Mouse (Mus musculus) induced T-regulatory cell, adult 2 months (primary cell): Measurements from ENCODE around the gene Camk1d.
"Not testable (repeated sequence)": the region's sequence is repeated elsewhere in the genome, so short reads cannot be mapped to it uniquely, and the experiment has no call there.

ENCODE experiments used
- DNase-seq: peaks from one replicate; pipeline ENCODE4 v3.0.0-alpha.2; 2012; ENCODE audit warnings: low read depth

The Camk1d gene

DNA sequence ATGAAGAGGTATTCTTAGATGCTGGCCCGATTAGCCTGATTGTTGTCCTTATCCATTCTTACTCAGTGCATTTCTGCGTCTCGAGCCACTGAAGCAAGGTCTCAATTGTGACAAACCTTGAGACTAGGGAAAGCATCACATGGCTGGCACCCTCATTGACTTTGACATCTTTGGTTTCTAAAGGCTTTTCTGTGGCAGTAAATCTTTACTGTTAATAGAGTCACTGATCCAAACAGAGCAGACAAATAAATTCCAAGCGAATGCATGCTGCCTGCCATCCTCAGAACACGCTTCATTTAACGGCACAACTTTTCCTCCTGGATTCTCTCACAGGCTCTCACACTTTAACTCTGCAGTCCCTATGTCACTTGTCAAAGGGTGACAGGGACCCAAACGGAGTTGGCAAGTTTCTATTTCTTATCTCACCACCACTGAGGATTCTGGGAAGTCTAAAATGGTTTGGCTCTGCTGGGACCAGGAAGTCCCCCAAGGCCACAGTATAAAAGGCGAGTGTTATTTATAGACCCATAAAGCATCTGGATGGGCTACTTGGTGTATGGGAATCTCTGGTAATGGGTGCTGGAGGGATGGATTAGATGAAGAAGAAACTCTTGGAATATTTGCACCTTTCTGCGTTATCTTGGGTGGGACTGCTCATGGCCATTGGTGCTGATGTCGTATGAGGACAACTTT, 141.9 kb downstream of the Camk1d start:
- no peak for DNase-seq

DNA sequence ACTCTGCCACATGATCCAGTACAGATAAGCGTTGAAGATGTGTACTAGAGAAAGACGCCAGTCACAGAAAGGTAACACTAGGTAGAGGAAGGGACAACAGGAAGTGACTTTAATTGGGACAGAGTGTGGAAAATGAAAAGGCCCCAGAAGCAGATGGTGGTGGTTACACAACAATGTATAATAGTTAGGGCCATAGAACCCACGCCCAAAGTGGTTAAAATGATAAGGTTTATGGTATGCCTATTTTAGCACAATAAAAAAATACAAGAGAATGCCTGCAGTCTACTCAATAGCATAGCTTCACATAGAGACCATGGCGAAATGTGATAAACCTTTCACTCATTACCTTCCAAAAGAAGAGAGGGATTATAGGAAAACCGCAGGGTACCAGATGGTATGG, 147.7 kb downstream of the Camk1d start:
- no peak for DNase-seq

DNA sequence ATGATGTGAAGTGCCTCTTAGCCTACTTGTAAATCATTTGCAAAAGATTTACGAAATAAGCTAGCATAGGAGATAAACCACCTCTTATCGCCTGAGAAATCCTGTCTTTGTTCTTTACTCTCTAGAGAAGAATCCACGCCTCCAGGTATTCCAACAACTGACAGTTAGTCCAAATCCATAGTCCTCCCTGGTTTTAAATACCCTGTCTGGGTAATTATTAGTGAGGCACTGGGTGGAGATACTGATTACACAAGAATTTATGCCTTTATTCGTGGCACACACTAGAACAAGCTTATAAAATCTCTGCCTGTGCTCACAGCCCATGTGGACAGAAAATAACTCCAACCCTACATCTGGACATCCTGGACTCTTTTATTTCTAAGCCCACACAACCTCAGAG, 150.6 kb downstream of the Camk1d start:
- DNase-seq: no peak

DNA sequence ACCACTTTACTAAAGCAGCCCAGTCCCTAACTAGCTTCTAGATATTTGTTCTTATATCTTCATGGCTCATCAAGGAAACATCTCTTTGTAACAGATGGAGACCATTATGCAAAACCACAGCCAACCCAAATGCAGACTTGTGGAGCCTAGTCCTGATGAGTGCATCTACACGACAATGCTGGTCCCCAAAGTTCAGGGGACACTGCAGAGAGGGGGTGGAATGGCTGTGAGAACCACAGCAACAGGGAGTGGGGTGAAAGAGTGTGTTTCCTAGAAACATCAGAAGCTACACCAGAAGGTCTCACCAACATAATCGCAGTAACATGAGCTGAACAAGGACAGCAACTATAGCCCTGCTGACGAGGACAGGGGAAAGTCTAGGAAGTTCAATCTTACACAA, 152.9 kb downstream of the Camk1d start:
- DNase-seq: no peak

DNA sequence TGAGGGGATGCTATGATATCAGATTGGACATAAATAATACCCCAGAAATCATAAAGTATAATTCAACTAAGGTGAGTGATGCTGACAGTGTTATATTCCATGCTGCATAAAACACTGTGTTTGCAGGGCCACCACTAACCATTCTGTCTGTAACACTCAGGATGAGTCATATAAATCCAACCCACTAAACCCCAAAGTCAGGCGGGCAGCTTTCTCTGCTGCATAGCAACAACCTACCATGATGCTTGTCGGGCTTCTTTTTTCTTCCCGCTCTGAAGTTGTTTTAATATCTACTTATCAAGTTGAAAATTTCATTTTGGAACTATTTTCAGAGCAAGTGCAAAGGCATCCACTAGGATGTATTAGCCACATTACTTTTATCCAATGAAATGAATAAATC, 161.1 kb downstream of the Camk1d start:
- DNase-seq: no peak

DNA sequence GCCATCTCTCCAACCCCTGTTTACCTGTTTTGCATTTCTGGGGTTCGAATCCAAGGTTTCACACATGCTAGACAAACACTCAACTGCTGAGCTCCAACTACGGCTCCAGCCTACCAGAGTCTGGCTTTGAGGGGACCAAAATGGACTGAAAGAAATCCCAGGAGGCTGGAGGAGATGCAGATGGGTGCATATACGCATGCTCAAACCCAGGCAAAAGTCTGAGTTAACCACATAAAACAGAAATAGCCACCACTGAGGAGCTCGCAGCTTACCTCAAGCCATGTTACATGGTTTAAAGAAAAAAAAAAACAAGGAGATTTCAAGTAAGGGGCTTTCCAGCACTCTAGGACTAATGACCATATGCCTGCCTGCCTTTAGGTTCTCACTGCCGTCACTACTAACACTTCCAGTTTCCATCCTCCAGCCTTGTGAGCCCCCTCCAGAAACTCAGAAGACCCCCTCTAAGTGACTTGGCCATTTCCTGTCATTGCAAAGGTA, 162.5 kb downstream of the Camk1d start:
- no peak for DNase-seq

DNA sequence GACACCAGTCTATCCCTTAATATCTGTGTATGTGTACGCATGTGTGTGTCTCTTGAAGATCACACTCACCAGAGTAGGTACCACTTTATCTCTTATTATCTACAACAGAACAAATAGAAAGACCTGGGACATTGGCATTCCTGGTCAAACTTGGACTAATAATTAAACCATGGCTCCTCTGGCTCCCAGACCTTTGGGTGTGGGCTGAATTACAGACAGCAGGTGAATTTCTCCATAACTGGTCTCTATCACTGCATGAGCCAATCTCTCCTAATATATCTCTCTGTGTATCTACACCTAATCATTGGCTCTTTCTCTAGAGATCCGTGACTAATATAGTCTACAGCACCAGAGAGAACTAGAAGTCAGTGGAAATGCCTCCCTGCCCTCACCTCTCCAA, 165.0 kb downstream of the Camk1d start:
- no peak for DNase-seq

DNA sequence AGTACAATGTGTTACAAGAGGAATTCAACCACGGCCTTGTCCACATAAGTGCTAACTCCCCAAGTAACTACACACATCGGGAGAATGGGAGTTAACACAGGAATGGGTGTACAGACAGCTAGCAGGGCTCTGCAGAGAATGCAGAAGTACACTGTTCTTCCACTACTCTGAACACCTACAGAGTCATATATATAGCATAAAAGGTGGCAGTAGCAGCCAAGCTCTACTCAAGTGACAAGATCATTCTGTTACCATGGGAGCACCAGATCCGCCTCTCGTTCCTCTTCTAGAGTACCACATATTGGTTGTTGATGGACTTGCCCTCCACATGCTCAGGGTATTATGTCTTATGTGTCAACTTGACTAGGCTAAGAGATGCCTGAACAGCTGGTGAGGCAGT, 165.4 kb downstream of the Camk1d start:
- no peak for DNase-seq

DNA sequence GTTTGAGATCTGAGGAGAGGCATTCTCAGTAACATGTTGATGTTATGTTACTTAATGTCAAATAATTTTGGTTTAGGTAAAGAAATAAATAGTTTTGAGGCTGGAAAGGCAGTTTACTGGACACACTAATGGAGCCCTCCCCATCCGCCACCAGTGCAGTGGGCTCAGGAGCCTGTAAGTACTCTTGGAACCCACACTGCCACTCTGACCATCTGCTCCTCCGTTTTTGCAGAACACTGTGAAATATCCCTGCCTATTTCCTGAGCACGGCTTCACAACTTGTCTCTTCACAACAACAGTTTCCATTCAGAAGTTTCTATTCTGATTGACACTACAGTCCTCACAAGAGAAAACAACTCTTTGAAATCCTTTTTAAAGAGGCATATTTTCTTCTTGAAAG, 173.4 kb downstream of the Camk1d start:
- DNase-seq: no peak

DNA sequence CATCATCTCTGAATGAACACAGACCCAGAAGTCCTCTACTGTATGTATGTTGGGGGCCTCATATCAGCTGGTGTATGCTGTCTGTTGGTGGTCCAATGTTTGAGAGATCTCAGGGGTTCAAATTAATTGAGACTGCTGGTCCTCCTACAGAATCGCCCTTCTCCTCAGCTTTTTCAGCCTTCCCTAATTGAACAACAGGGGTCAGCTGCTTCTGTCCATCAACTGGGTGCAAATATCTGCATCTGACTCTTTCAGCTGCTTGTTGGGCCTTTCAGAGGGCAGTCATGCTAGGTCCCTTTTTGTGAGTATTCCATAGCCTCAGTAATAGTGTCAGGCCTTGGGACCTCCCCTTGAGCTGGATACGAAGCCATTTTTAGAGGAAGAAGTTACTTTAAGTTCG, 174.4 kb downstream of the Camk1d start:
- DNase-seq: not testable (repeated sequence)

DNA sequence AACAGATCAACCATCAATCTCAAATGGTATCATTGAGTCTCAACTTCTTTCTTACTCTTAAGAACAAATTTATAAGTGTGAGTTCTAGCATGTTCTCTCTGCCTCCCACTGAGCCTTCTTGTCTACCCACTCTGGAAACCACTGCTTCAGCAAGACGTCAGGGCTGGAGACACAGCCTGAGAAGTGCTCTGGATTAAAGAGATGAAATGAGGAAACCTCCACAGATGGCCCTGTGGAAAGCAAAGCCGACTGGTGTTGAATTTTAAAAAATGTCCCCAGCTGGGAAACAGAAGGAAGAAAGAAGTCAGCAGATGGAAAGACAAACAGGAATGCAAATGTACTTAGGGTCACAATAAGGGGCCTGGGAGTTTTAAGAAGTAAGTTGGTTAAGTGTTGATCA, 180.4 kb downstream of the Camk1d start:
- no peak for DNase-seq

DNA sequence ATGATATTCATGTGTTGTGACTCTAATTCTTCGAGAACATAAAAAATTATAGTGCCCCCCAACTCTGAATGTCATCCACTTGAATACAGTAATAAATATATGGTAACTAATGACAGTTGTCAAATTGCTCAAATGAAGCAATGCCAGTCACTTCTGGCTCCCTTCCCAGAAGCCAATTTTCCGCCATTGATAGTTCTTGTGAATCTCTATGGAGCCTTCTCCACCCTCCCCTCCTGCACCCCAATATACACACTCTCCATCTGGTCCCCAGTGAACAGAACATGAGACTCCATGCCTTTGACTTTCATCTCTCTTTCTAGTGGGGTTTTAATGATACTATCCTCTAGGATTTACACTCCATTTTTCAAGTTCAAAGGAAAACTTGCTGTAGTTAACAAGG, 184.3 kb downstream of the Camk1d start:
- no peak for DNase-seq

DNA sequence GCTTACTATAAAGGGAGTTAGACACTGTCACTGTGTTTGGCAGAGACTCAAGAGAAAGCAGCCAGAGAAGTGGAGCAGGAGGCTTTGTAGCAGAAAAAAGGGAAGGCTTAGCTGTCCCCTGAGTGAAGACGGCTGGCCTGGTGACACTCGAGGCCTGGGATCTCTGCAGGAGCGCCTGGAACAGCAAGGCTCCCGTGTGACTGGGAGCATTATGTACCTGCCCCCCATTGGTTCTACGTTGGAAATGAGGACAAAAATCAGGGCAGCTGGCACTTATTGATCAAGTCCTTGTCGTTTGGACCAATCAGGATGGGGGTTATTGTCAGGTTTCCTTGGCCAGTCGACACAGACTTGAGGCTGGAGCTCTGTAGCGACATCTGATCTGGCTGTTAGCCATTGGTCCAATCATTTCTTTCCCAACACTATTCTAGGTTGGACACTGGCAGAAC, 195.1 kb downstream of the Camk1d start:
- DNase-seq: no peak

DNA sequence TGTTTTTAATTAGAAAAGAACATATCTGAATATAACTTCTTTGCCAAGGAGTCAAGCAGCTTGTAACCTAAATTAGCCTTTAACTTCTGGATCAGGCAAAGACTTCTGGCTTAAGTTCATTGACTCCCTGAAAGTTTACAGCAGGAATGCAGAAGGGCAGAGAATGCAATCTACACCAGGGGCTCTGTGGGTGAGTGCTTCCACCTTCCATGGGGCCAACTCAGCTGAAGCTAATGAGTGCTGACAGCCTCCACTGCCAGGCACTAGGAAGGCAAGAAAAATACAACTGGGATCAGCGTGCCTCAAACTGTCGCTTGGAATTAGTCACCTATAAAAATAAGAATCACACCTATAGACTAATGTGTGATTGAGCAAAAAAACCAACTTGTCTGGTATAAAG, 199.2 kb downstream of the Camk1d start:
- DNase-seq: no peak

DNA sequence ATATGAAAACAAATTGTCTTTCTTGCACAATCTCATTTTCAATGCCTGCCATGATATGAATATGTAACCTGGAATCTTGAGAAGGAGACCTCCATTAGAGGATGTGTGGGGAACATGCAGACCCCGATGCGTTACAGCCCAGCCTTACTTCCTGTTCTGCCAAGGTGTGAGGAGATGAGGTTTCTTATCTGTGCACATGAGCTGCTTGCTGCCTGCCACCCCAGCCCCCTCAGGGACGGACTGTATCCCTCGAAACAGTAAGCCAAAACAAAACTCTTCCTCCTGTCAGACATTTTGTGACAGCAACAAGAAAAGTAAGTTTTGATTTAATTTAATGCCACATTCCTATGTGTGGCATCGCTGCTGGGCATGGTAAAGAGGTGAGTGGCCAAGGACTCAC, 200.2 kb downstream of the Camk1d start:
- no peak for DNase-seq

DNA sequence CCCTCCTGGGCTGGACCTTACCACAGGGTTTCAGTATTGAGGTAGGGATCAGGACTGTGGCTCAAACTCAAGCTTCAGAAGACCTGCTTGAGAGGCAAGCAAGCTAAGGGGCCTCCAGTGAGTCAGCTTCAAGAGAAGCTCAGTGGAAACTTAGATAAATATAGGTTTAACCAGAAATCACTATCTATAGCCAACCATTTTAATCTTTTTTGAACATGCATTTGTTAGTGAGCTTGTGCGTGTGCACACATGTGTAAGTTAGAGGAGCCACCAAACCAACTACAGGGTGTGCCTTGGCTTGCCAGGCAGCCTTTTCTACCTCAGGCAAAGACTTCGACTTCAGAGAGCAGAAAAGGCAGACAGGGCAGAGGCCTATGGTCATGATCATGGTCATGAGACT, 200.7 kb downstream of the Camk1d start:
- DNase-seq: no peak

DNA sequence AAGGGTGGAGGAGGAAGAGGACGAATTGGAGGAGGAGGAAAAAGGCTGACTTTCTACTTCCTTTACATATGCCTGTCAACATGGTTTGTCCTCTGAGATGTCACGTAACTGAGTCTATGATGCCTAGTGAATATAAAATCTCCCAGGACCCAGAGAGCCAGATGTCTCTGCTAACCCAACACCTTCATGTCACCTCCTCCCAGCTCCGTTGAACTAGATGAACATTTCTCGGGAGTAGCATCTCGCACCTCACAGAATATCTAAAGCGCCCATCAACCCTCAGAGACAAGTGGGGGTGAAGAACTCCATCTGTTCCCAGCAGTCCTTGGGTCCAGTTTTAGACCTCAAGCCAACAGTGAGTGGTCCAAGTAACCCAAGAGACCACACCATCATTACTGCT, 204.3 kb downstream of the Camk1d start:
- no peak for DNase-seq

DNA sequence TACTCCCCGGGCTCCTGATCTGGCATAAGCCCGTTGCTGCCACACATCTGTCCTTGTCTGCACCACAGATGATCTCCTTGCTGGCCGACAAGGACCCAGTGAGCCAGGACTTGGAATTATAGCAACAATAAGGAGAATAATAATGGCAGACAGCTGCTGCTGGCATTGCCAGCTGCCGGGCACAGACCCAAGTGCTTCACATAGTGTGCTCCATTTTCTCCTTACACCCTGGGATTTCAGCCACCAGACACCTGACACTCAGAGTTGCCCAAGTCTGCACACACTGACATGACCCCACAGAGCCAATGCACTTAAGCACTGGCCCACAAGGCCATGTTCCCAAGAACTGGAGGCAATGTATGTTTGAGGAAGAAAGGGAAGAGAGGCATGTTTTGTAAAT, 214.7 kb downstream of the Camk1d start:
- DNase-seq: no peak

DNA sequence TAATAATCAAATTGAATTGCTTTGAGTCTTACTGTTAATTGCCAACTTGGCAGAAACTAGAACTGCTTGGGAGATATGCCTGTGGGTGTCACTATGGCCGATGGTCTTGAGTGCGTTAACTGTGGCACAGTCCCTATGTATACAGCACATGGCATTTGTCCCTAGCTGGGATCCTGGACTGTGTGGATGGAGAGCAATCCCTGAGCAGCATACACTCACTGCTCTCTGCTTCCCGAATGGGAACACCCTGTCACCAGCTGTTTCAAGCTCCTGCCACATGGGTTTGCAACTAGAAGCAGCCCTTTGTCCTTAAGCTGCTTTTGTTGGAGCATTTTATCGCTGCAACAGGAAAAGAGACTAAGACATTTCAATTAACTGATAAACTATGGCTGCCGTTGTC, 224.4 kb downstream of the Camk1d start:
- no peak for DNase-seq

DNA sequence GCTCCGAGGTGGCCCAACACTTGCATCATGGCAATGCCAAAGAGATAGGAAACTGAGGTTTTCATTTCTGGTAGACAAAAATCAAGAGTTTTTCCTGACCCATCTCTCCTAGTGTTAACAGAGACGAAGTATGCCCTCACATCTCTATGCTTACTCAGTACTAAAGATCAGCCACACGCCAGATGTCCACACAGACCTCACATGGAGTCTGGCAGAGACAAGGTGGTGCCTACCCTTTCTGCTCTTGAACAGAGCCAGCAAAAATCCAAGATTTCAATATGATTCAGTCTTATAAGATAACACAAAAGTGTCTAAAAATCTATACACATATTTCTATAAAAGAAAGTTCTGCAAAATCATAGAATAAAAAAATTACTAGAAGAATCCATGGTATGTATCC, 227.0 kb downstream of the Camk1d start:
- DNase-seq: no peak

DNA sequence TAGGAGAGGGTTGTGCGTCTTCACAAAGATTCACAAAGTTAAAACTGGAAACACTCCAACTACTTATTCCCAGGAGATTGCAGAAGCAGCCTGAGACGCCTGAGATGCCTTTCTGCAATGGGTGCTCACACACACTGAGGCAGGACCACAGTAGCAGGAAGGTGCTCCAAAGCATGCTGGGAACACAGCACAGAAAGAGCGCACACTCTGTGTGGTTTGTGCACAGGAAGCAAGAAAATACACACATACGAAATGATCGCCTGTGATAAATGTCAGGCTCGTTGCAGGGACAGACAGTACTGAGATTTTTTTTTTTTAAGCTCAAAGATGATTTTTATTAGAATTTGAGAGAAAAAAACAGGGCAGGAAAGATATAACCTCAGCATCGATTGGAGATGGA, 227.7 kb downstream of the Camk1d start:
- peak; percentile 21 for DNase-seq

DNA sequence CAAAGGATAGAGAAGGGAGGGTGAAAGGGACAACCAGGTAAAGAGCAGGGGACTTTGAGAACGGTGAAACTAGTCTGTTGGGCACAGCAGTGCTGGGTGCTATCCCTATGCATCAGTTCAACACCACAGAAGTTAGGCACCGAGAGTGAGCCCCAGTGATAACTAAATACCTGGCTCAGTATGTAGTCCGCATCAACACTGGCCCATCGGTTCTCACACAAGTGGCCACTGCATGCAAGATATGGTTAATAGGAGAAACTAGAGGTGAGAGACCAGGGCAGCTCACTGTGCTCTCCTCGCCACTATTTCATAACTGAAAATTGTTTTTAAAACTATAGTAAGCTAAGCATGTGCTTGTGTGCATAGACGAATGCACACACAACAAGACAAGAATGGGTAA, 228.5 kb downstream of the Camk1d start:
- no peak for DNase-seq

DNA sequence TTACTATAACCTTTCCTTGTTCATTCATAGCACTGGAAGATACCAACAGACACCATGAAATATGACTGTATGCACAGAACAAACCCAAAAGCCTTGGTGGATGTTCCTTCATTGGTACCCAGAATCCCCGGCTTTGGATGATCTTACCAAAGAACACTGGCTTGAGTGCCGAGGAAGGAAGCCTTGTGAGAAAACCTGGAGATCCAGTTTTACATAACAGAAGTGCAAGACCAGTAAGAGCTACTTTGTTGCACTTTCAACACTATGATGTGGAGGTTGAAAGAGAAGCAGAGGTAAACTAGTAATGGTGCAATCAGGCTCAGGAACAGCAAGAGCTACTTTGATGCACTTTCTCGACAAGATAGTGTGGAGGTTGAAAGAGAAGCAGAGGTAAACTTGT, 234.4 kb downstream of the Camk1d start:
- no peak for DNase-seq

DNA sequence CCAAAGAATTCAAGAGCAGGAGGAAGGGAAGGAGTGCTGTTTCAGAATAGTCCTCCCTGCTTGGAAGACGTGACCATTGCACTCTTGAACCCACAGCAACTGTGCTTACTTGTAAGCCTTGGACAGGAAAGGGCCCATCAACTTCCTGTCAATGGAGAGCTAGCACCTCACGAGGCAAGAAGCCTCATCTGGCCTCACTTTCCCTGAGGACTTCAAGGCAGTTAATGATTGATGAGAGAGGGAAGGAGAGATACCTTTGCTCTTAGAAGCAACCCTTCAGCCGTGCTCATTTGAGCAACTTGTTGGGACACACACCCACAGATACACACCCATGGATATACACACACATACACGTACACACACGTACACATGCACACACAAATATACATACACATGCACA, 235.6 kb downstream of the Camk1d start:
- no peak for DNase-seq

DNA sequence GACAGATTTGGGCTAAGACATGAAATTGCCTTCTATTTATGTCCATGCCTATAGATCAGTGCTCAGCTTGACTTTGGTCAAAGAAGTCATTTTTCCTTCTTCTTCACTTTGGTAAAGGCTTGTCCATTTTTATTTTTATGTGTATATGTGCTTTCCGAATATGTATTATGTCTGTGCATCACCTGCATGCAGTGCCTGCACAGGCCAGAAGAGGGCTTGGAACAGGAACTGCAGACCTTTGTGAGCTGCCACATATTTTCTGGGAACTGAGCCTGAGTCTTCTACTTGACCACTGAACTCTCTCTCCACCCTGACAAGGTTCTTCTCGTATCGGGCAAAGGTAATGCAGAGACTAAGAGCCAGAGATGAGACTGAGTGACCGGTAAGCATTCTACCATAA, 236.1 kb downstream of the Camk1d start:
- peak; percentile 17 for DNase-seq
